Mouse (Mus musculus): Measurements from ENCODE around the gene Galnt17.

DNA sequence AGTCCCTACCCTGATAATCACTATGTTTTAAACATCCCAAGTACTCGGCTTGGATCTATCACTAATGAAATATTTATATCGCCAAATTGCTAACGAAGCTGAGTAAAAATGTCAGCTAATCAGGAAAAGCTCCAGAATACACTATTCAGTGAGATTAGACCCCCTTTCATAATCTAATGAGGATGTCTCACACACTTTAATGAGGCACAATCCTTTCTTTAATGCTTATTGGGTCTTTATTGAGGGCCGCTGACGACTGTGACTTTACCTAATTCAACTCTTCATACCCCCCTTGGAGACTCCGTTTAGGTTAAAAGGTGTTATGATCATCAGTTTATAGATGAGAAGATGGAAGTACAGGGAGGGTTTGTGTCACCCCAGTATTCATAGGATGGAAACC, 214.2 kb downstream of the Galnt17 start:
- TF ChIP-seq POLR2A (IDR thresholded peaks at IDR 0.05; ENCODE audit: insufficient read length, low read depth) (no peak), POLR2AphosphoS2 (IDR thresholded peaks at IDR 0.05; ENCODE audit: insufficient read length, low read depth) (no peak), MAX (IDR thresholded peaks at IDR 0.05; ENCODE audit: low read depth) (no peak), TCF3 (IDR thresholded peaks at IDR 0.05; ENCODE audit: insufficient read length, low read depth) (no peak), MYOD1 (IDR thresholded peaks at IDR 0.05; ENCODE audit: control insufficient read depth in 1 of 3, insufficient read length in 2 of 3, low read depth in 2 of 3) (no peak)

Data from myocyte (in vitro differentiated cells).